Mouse (Mus musculus) embryonic facial prominence, embryonic 11.5 days (tissue): Measurements from ENCODE around the gene Rcc2. TPM values are rescaled to one million over a fixed set of nuclear protein-coding genes. Genes with fewer than 3 reads are reported as not detected.

ENCODE experiments used
- ATAC-seq: fragments of 200-750 bp; cut with Nextera tagmentation; replicated peaks from 2 replicates; pipeline ENCODE4 v1.8.0; 2017; ENCODE audit warnings: low read depth; ENCODE audit not compliant: insufficient number of reproducible peaks, low FRiP score, low TSS enrichment
- DNase-seq: peaks from one replicate; pipeline ENCODE4 v3.0.0-alpha.2; 2015; ENCODE audit warnings: low spot score
- H3K27ac ChIP-seq: fragments of 300-500 bp; sonication (generic); replicated peaks from 2 replicates; pipeline ENCODE4 v1.5.1; 2014; ENCODE audit warnings: mild to moderate bottlenecking, low read depth, low read length, control low read depth
- H3K27me3 ChIP-seq: fragments of 300-500 bp; sonication (generic); 2 replicates; pipeline ENCODE4 v1.6.1; 2014; ENCODE audit warnings: mild to moderate bottlenecking, low read length, moderate library complexity, mixed read lengths; ENCODE audit not compliant: control insufficient read depth, insufficient read depth
- H3K36me3 ChIP-seq: fragments of 300-500 bp; sonication (generic); replicated peaks from 2 replicates; pipeline ENCODE4 v1.6.1; 2014; ENCODE audit warnings: low read depth, mild to moderate bottlenecking, low read length, moderate library complexity, mixed read lengths; ENCODE audit not compliant: control insufficient read depth, insufficient read depth
- H3K4me1 ChIP-seq: fragments of 300-500 bp; sonication (generic); 2 replicates; pipeline ENCODE4 v1.6.1; 2014; ENCODE audit warnings: low read length, mixed read lengths; ENCODE audit not compliant: control insufficient read depth, insufficient read depth
- H3K4me2 ChIP-seq: fragments of 300-500 bp; sonication (generic); 2 replicates; pipeline ENCODE4 v1.6.1; 2014; ENCODE audit warnings: low read depth, mild to moderate bottlenecking, control low read depth, low read length, moderate library complexity
- H3K4me3 ChIP-seq: fragments of 300-500 bp; sonication (generic); 2 replicates; pipeline ENCODE4 v1.5.1; 2014; ENCODE audit warnings: low read depth, low read length, control low read depth
- H3K9ac ChIP-seq: fragments of 300-500 bp; sonication (generic); replicated peaks from 2 replicates; pipeline ENCODE4 v1.6.1; 2014; ENCODE audit warnings: mild to moderate bottlenecking, control low read depth, low read length
- H3K9me3 ChIP-seq: fragments of 300-500 bp; sonication (generic); replicated peaks from 2 replicates; pipeline ENCODE4 v1.6.1; 2016; ENCODE audit warnings: mild to moderate bottlenecking, low read length, inconsistent platforms, mixed read lengths; ENCODE audit not compliant: control insufficient read depth
- WGBS: fragments of 180-500 bp; shearing (Covaris S2); extraction: QIAGEN DNeasy Blood & Tissue Kit; methylation state at CpG from one replicate; pipeline ENCODE4 v1.1.7; 2014; 5-methylcytosine and 5-hydroxymethylcytosine counted together
- polyA plus RNA-seq: library from polyadenylated mRNA; unstranded; fragments of >200 nt; fragmentation: Nextera tagmentation; extraction: Ambion mirVana; gene quantifications from 2 replicates; pipeline ENCODE4 v1.2.1, GENCODE M21; 2014

The Rcc2 gene
- polyA plus RNA-seq, 1 experiment from 2014 or later, result 87.5 TPM

DNA sequence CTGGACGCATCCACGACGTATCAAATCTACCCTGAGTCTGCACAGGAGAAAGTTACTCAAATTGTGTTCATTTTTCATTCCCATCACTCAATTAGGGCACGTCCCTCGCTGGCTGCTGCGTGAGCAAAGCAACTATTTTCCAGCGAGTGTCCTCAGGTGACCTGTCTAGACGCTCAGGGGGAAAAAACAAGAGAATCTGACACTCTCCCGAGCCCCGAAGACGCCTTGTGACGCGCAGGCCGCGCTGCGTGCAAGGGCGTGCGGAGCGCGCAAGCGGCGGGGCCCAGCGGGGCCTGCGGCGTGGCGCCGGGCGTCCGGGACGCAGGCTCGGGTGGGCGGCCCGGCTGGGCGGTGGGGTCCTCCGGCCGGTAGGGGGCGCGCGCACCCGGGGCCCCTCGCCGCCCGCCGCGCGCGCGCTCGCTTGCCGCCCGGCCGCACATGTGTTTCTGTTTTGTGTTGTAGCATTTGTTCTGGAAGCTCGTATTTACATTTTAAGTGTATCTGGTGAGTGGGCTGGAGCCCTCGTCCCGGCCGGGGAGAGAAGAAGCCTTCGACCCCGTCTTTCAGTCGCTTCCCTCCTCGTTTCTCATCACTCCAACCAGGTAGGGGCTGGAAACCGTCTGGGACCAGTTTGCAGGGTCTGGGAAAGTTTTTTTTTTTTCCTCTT is 841 bp downstream of the Rcc2 start:
- no peaks in the 10 kb centered on the region; the same call in 1 of the 2 replicates for H3K36me3 ChIP-seq
- ATAC-seq, result peak; percentile 66
- H3K27ac ChIP-seq, result peak overlapping the region; percentile 98
- peak overlapping the region; percentile 99 for H3K9ac ChIP-seq
- H3K4me2 ChIP-seq, result peak overlapping the region; percentile 73
- WGBS, result under 1% methylated on average over 56 of the region's 61 CpGs
- H3K9me3 ChIP-seq, result no peaks in the 10 kb centered on the region
- peaks cover 3% of the 10 kb centered on the region; the same call in 1 of the 2 replicates for H3K27me3 ChIP-seq
- peak; percentile 91 for DNase-seq
- H3K4me1 ChIP-seq, result peaks cover 5% of the 10 kb centered on the region; the same call in 1 of the 2 replicates
- peak overlapping the region; percentile 89 for H3K4me3 ChIP-seq

DNA sequence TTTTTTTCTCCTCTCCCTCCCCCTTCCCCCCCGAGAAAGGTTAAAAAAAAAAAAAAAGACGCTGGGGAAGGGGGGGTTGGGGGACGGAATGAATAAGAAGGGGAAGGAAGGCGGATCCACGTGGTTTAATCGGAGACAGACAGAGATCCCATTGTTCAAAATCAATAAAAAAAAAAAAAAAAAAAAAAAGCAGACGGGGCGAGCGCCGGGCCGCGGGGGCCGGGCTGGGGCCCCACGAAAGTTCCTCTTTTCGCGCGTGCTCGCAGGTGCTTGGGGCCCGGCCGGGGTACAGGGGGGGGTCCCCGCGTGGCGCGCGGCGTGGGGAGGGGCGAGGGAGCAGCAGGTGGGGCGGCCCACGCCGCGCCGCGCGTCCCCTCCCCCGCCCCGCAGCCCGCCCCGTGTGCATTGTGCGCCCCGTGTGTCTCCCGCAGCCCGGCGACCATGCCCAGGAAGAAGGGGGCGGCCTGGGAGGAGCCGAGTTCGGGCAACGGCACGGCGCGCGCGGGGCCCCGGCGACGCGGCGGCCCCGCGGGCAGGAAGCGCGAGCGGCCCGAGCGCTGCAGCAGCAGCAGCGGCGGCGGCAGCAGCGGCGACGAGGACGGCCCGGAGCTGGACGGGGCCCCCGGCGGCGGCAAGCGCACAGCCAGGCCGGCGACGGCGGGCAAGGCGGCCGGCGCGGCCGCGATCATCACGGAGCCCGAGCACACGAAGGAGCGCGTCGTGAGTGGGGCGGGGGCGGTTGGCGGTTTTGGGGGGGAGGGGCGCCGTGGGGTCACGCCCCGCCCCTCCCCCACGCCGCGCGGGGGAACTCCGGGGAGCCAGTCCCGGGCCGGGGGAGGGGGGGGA is 1.6 kb downstream of the Rcc2 start:
- H3K4me3 ChIP-seq, result peak overlapping the region; percentile 89
- no peaks in the 10 kb centered on the region; the same call in none of the 2 replicates for H3K36me3 ChIP-seq
- DNase-seq (peak; percentile 68), ATAC-seq (no peak)
- H3K4me1 ChIP-seq, result peaks cover 5% of the 10 kb centered on the region; the same call in 1 of the 2 replicates
- peak overlapping the region; percentile 99 for H3K9ac ChIP-seq
- peak overlapping the region; percentile 98 for H3K27ac ChIP-seq
- H3K27me3 ChIP-seq, result peaks cover 3% of the 10 kb centered on the region; the same call in 1 of the 2 replicates
- H3K4me2 ChIP-seq, result peak overlapping the region; percentile 70
- no peaks in the 10 kb centered on the region for H3K9me3 ChIP-seq
- WGBS, result under 1% methylated on average over 61 of the region's 107 CpGs

- under 1% methylated on average over 35 of the region's 68 CpGs for WGBS
Measured at GRCm38 (mm10) chr4:140702611-140703327, 2.4 kb downstream of the Rcc2 start.

GRCm38 (mm10) chr4:140703636-140704035 is 3.3 kb downstream of the Rcc2 start:
- Histone ChIP-seq H3K4me3 (peak overlapping the region; percentile 89), H3K27ac (peak overlapping the region; percentile 98), H3K9ac (peak overlapping the region; percentile 99), H3K36me3 (peaks cover 7% of the 10 kb centered on the region), H3K4me1 (peaks cover 5% of the 10 kb centered on the region; the same call in 1 of the 2 replicates), H3K4me2 (peak overlapping the region; percentile 70), H3K27me3 (peaks cover 2% of the 10 kb centered on the region; the same call in 1 of the 2 replicates), H3K9me3 (no peaks in the 10 kb centered on the region)
- WGBS, result 4% methylated on average over 8 of the region's 8 CpGs
- ATAC-seq (peak; percentile 31), DNase-seq (peak; percentile 67)

More at GRCm38 (mm10) chr4:140702611-140703327, 2.4 kb downstream of the Rcc2 start:
- ATAC-seq (peak; percentile 34; the same call in 1 of the 2 replicates), DNase-seq (peak; percentile 92)
- no peaks in the 10 kb centered on the region for H3K9me3 ChIP-seq
- peaks cover under 1% of the 10 kb centered on the region for H3K36me3 ChIP-seq
- H3K4me1 ChIP-seq, result peaks cover 5% of the 10 kb centered on the region; the same call in 1 of the 2 replicates
- peak overlapping the region; percentile 98 for H3K27ac ChIP-seq
- peak overlapping the region; percentile 70 for H3K4me2 ChIP-seq
- peak overlapping the region; percentile 99 for H3K9ac ChIP-seq
- H3K4me3 ChIP-seq, result peak overlapping the region; percentile 89
- peaks cover 3% of the 10 kb centered on the region; the same call in 1 of the 2 replicates for H3K27me3 ChIP-seq

GRCm38 (mm10) chr4:140704166-140704565 is 3.8 kb downstream of the Rcc2 start:
- Histone ChIP-seq H3K9me3 (no peaks in the 10 kb centered on the region), H3K27me3 (no peaks in the 10 kb centered on the region), H3K4me2 (peak overlapping the region; percentile 70), H3K4me1 (peaks cover 5% of the 10 kb centered on the region; the same call in 1 of the 2 replicates), H3K4me3 (peak overlapping the region; percentile 89), H3K27ac (0 out of 2 replicates have a peak overlapping the region, but pooled peaks have one; percentile 35), H3K36me3 (peaks cover 13% of the 10 kb centered on the region), H3K9ac (peak overlapping the region; percentile 99)
- no peak for ATAC-seq
- no peak for DNase-seq
- 39% methylated on average over 4 of the region's 4 CpGs for WGBS

DNA sequence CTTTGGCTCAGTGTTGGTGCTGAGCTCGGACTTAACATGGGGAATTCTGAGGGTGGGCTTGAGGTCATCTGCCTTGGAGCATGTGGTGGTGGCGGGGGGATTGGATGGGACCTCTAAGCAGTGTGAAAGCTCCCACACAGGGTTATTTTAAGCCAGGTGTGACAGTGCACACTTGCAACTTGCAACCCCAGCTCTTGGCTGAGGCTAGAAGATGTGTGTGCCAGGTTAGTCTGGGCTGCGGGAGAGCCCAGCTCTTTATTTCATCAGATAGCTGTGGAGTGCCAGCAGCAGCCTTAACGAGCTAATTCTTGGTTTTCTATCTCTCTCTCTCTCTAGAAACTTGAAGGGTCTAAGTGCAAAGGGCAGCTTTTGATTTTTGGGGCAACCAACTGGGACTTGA is 7.3 kb downstream of the Rcc2 start:
- Histone ChIP-seq H3K4me2 (no peak overlapping the region), H3K9ac (no peak overlapping the region), H3K9me3 (no peaks in the 10 kb centered on the region), H3K4me1 (peaks cover 5% of the 10 kb centered on the region; the same call in 1 of the 2 replicates), H3K36me3 (peaks cover 32% of the 10 kb centered on the region), H3K27ac (no peak overlapping the region), H3K27me3 (no peaks in the 10 kb centered on the region), H3K4me3 (no peak overlapping the region)
- ATAC-seq, result no peak
- DNase-seq, result no peak
- WGBS, result 92% methylated on average over 4 of the region's 4 CpGs

DNA sequence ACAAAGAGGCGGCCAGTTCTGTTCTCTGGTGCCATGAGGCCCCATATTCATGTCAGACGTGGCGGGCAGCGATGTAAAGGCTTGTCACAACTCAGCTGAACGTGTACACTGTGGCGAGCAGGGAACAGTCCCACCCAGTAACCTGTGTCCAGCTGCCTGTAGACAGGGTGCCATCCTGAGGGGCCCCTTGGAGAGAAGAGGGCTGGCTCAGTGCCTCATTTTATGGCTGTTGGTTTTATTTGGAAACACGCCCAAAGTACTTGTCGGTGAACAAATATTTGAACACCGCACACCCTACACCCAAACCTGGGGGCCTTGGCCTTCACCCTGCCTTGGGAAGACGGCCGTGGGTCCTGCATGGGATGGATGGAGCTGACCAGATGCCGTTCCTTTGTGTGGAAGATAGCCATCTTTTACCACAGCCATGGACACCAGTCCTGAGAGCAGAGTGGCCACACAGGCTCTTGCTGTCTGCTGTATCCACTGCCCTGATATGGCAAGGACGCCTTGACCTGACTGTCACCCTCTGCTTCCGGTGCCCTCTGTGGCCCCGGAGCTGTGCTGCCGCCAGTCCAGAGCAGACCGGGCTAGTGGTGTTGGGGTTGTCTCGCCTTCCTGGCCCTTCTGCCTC is 8.1 kb downstream of the Rcc2 start:
- WGBS, result 89% methylated on average over 18 of the region's 18 CpGs
- no peak overlapping the region for H3K4me2 ChIP-seq
- H3K27me3 ChIP-seq, result no peaks in the 10 kb centered on the region
- DNase-seq, result no peak
- H3K9ac ChIP-seq, result no peak overlapping the region
- ATAC-seq, result no peak
- no peak overlapping the region for H3K27ac ChIP-seq
- peaks cover 32% of the 10 kb centered on the region for H3K36me3 ChIP-seq
- H3K9me3 ChIP-seq, result no peaks in the 10 kb centered on the region
- peaks cover 5% of the 10 kb centered on the region; the same call in 1 of the 2 replicates for H3K4me1 ChIP-seq
- no peak overlapping the region for H3K4me3 ChIP-seq
